18 mouse cellular contexts compared by ENCODE assay signal in the genomic region with DNA sequence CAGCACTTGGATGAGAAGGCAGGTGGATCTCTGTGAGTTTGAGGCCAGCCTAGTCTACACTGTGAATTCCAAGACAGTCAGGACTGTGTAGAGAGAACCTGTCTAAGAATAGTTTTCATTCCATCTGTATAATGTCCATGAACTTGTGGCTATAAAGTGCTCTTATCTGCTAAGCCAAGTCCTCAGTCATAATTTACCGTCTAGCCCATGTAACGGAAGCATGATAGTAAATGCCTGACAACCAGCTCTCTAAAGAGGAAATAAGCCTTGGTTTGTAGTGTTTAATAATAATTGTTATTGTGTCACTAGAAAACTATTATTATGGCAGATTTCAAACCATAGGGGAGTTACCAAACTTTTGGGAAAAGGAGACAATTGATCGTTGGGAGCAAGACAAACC. TPM values are rescaled to one million over a fixed set of nuclear protein-coding genes. Genes with fewer than 3 reads are reported as not detected.
A peak's percentile ranks its signal among the peaks of the same experiment; 100 is the strongest.
DNase-seq lines count a peak whose midpoint lies in the region; ATAC-seq and TF ChIP-seq lines count a peak whose summit lies in the region.
"Had no signal": no experiment of that assay in that cellular context is flagged by ENCODE, and none has a peak within 500 bp of the region (broad histone marks: within the 10 kb centered on the region; RNA-seq: fewer than 3 reads in every experiment).

No protein-coding gene starts in this region.

- H3K27ac ChIP-seq in midbrain, embryonic 11.5 days (ENCODE audit: low read depth, low read length): no peak overlapping the region
- no peak overlapping the region for H3K27ac ChIP-seq in midbrain, postnatal 0 days (ENCODE audit: low read depth, low read length)
- H3K27ac ChIP-seq in forebrain, embryonic 13.5 days: no peak overlapping the region
- H3K27ac ChIP-seq: embryonic facial prominence, embryonic 10.5 days; embryonic facial prominence, embryonic 12.5 days had no signal

- DNase-seq in midbrain, embryonic 11.5 days (ENCODE audit: low spot score, missing footprints): peak; percentile 17
- DNase-seq in midbrain, postnatal 0 days (ENCODE audit: low spot score): no peak
- peak; percentile 26 for DNase-seq in 416B (ENCODE audit: low read depth)
- peak; percentile 71 for DNase-seq in MEL-GATA-1-ER (ENCODE audit: extremely low read depth, low read depth)
- DNase-seq in right cerebral cortex, postnatal 14 days: no peak
- DNase-seq in cerebellum, postnatal 10 days: no peak
- DNase-seq: adrenal gland, postnatal 25 days; cerebellum, adult 11 months; cerebellum, adult 18-20 months; cerebellum, adult 8-10 months; cerebellum, adult 9-11 months; cerebellum, postnatal 36 days had no signal

- H3K36me3 ChIP-seq in midbrain, embryonic 11.5 days (ENCODE audit: control insufficient read depth, insufficient read depth, low read length): no peaks in the 10 kb centered on the region
- no peaks in the 10 kb centered on the region for H3K36me3 ChIP-seq in midbrain, postnatal 0 days (ENCODE audit: insufficient read depth, low read length)
- no peaks in the 10 kb centered on the region for H3K36me3 ChIP-seq in forebrain, embryonic 13.5 days (ENCODE audit: poor library complexity, severe bottlenecking)
- H3K36me3 ChIP-seq: embryonic facial prominence, embryonic 10.5 days; embryonic facial prominence, embryonic 12.5 days had no signal

- H3K9ac ChIP-seq in midbrain, embryonic 11.5 days (ENCODE audit: low read length): no peak overlapping the region
- no peak overlapping the region for H3K9ac ChIP-seq in midbrain, postnatal 0 days (replicated peaks; ENCODE audit: low read length, poor library complexity, severe bottlenecking)
- no peak overlapping the region for H3K9ac ChIP-seq in forebrain, embryonic 13.5 days
- H3K9ac ChIP-seq: embryonic facial prominence, embryonic 12.5 days had no signal

- no peaks in the 10 kb centered on the region; the same call in 1 of the 2 replicates for H3K4me1 ChIP-seq in midbrain, embryonic 11.5 days (ENCODE audit: control insufficient read depth, insufficient read depth, low read length)
- no peaks in the 10 kb centered on the region for H3K4me1 ChIP-seq in midbrain, postnatal 0 days (ENCODE audit: insufficient read depth, low read length)
- peaks cover under 1% of the 10 kb centered on the region for H3K4me1 ChIP-seq in forebrain, embryonic 13.5 days

- no peak overlapping the region for H3K4me2 ChIP-seq in midbrain, embryonic 11.5 days
- no peak overlapping the region for H3K4me2 ChIP-seq in midbrain, postnatal 0 days (ENCODE audit: low read depth, low read length, poor library complexity, severe bottlenecking)
- no peak overlapping the region for H3K4me2 ChIP-seq in forebrain, embryonic 13.5 days
- H3K4me2 ChIP-seq: embryonic facial prominence, embryonic 12.5 days had no signal

- TF ChIP-seq CTCF in midbrain, postnatal 0 days (IDR thresholded peaks at IDR 0.05): no peak

- H3K4me3 ChIP-seq in midbrain, embryonic 11.5 days (ENCODE audit: low read depth, low read length): no peak overlapping the region
- no peak overlapping the region for H3K4me3 ChIP-seq in midbrain, postnatal 0 days (ENCODE audit: low read depth, low read length)
- no peak overlapping the region for H3K4me3 ChIP-seq in forebrain, embryonic 13.5 days
- H3K4me3 ChIP-seq: embryonic facial prominence, embryonic 10.5 days; embryonic facial prominence, embryonic 12.5 days had no signal

- no peaks in the 10 kb centered on the region for H3K9me3 ChIP-seq in midbrain, embryonic 11.5 days (ENCODE audit: control insufficient read depth, low read length)
- no peaks in the 10 kb centered on the region for H3K9me3 ChIP-seq in midbrain, postnatal 0 days (ENCODE audit: low read length)
- no peaks in the 10 kb centered on the region for H3K9me3 ChIP-seq in forebrain, embryonic 13.5 days (replicated peaks)
- H3K9me3 ChIP-seq: embryonic facial prominence, embryonic 10.5 days; embryonic facial prominence, embryonic 12.5 days had no signal

- WGBS in midbrain, embryonic 11.5 days: 94% methylated on average over 3 of the region's 3 CpGs
- 94% methylated on average over 3 of the region's 3 CpGs for WGBS in midbrain, postnatal 0 days
- WGBS in forebrain, embryonic 13.5 days: 91% methylated on average over 3 of the region's 3 CpGs

- ATAC-seq in midbrain, embryonic 11.5 days (ENCODE audit: low FRiP score): no peak
- no peak for ATAC-seq in midbrain, postnatal 0 days (ENCODE audit: low FRiP score)
- peak; percentile 33 for ATAC-seq in megakaryocyte progenitor cell, adult 5-6 weeks (replicated peaks; ENCODE audit: poor library complexity)
- no peak for ATAC-seq in forebrain, embryonic 13.5 days
- ATAC-seq: forebrain, embryonic 14.5 days; forebrain, embryonic 16.5 days had no signal

- no peaks in the 10 kb centered on the region for H3K27me3 ChIP-seq in midbrain, embryonic 11.5 days (ENCODE audit: control insufficient read depth, insufficient read depth, low read length)
- 0 out of 2 replicates have a peak, but pooled peaks cover 4% of the 10 kb centered on the region for H3K27me3 ChIP-seq in midbrain, postnatal 0 days (ENCODE audit: insufficient read depth, low read length)
- no peaks in the 10 kb centered on the region; the same call in 1 of the 2 replicates for H3K27me3 ChIP-seq in forebrain, embryonic 13.5 days
- H3K27me3 ChIP-seq: embryonic facial prominence, embryonic 12.5 days had no signal

RNA-seq across cellular contexts. Expression of gene Actr6, which starts 5.8 kb away (rescaled TPM):
- polyA plus RNA-seq in midbrain, embryonic 11.5 days (2014; fragmentation: Nextera tagmentation; extraction: Ambion mirVana): 42.5 and 47.8 TPM in 2 replicates
- 30.5 and 37.3 TPM in 2 replicates for total RNA-seq in midbrain, postnatal 0 days (2014; rRNA removed)
- polyA plus RNA-seq in midbrain, postnatal 0 days (2015; fragmentation: Nextera tagmentation; extraction: Ambion mirVana): 59.4 and 63.9 TPM in 2 replicates
- total RNA-seq in megakaryocyte progenitor cell, adult 5-6 weeks (2015): 28.4 and 38.2 TPM in 2 replicates
- 28.9 TPM in 2 replicates for total RNA-seq in megakaryocyte progenitor cell, adult 5-6 weeks (2017)
- 58.5 and 60.4 TPM in 2 replicates for polyA plus RNA-seq in forebrain, embryonic 13.5 days (2015; fragmentation: Nextera tagmentation; extraction: Ambion mirVana)

RNA-seq across cellular contexts. Expression of gene Uhrf1bp1l, which starts 6.9 kb away (rescaled TPM):
- polyA plus RNA-seq in midbrain, embryonic 11.5 days (2014; fragmentation: Nextera tagmentation; extraction: Ambion mirVana): 28.8 and 30.4 TPM in 2 replicates
- 33.8 and 36.2 TPM in 2 replicates for total RNA-seq in midbrain, postnatal 0 days (2014; rRNA removed)
- 29.0 and 32.3 TPM in 2 replicates for polyA plus RNA-seq in midbrain, postnatal 0 days (2015; fragmentation: Nextera tagmentation; extraction: Ambion mirVana)
- 62.9 and 71.0 TPM in 2 replicates for total RNA-seq in megakaryocyte progenitor cell, adult 5-6 weeks (2015)
- 31.8 and 41.7 TPM in 2 replicates for total RNA-seq in megakaryocyte progenitor cell, adult 5-6 weeks (2017)
- 24.9 and 27.4 TPM in 2 replicates for polyA plus RNA-seq in forebrain, embryonic 13.5 days (2015; fragmentation: Nextera tagmentation; extraction: Ambion mirVana)

RNA-seq across cellular contexts. Expression of gene Scyl2, which starts 51.8 kb away (rescaled TPM):
- 26.2 and 31.9 TPM in 2 replicates for polyA plus RNA-seq in midbrain, embryonic 11.5 days (2014; fragmentation: Nextera tagmentation; extraction: Ambion mirVana)
- total RNA-seq in midbrain, postnatal 0 days (2014; rRNA removed): 35.6 and 45.4 TPM in 2 replicates
- polyA plus RNA-seq in midbrain, postnatal 0 days (2015; fragmentation: Nextera tagmentation; extraction: Ambion mirVana): 5.8 and 7.0 TPM in 2 replicates
- 21.6 and 28.6 TPM in 2 replicates for total RNA-seq in megakaryocyte progenitor cell, adult 5-6 weeks (2015)
- 24.7 and 28.8 TPM in 2 replicates for total RNA-seq in megakaryocyte progenitor cell, adult 5-6 weeks (2017)
- polyA plus RNA-seq in forebrain, embryonic 13.5 days (2015; fragmentation: Nextera tagmentation; extraction: Ambion mirVana): 10.5 and 10.8 TPM in 2 replicates

Comparison
In these comparisons a context has a peak if more than half of its experiments do, and no peak if none do; other contexts are left out.
1. DNase-seq: peak in midbrain, embryonic 11.5 days (single experiment), 416B (single experiment) and MEL-GATA-1-ER (single experiment); none in midbrain, postnatal 0 days (single experiment), right cerebral cortex, postnatal 14 days (single experiment) and cerebellum, postnatal 10 days (0 of 2).